Mouse (Mus musculus) midbrain, postnatal 0 days (tissue): ENCODE measurements around the gene Gm16503. TPM values are rescaled to one million over a fixed set of nuclear protein-coding genes. Genes with fewer than 3 reads are reported as not detected.
A peak's percentile ranks its signal among the peaks of the same experiment; 100 is the strongest.
"Not testable (repeated sequence)": the region's sequence is repeated elsewhere in the genome, so short reads cannot be mapped to it uniquely, and the experiment has no call there.

ENCODE experiments used
- ATAC-seq: fragments of 200-750 bp; cut with Nextera tagmentation; 2 replicates; pipeline ENCODE4 v1.8.0; 2017; ENCODE audit warnings: moderate number of reproducible peaks, mild to moderate bottlenecking, moderate TSS enrichment, moderate library complexity; ENCODE audit not compliant: low FRiP score
- DNase-seq: peaks from one replicate; pipeline ENCODE4 v3.0.0-alpha.2; 2015; ENCODE audit warnings: low spot score
- H3K27ac ChIP-seq: fragments of 300-500 bp; sonication (generic); 2 replicates; pipeline ENCODE4 v1.5.1; 2014; ENCODE audit warnings: low read depth, mild to moderate bottlenecking, low read length, mixed read lengths
- H3K27me3 ChIP-seq: fragments of 300-500 bp; sonication (generic); 2 replicates; pipeline ENCODE4 v1.6.1; 2014; ENCODE audit warnings: low read length, control low read depth, mixed read lengths; ENCODE audit not compliant: insufficient read depth
- H3K36me3 ChIP-seq: fragments of 300-500 bp; sonication (generic); 2 replicates; pipeline ENCODE4 v1.6.1; 2014; ENCODE audit warnings: low read length, control low read depth, mixed read lengths; ENCODE audit not compliant: insufficient read depth
- H3K4me1 ChIP-seq: fragments of 300-500 bp; sonication (generic); 2 replicates; pipeline ENCODE4 v1.6.1; 2014; ENCODE audit warnings: mild to moderate bottlenecking, control low read depth, antibody characterized with exemption, low read length, mixed read lengths; ENCODE audit not compliant: insufficient read depth
- H3K4me2 ChIP-seq: fragments of 300-500 bp; sonication (generic); 2 replicates; pipeline ENCODE4 v1.6.1; 2014; ENCODE audit warnings: low read depth, mild to moderate bottlenecking, low read length, mixed read lengths; ENCODE audit not compliant: poor library complexity, severe bottlenecking
- H3K4me3 ChIP-seq: fragments of 300-500 bp; sonication (generic); 2 replicates; pipeline ENCODE4 v1.5.1; 2014; ENCODE audit warnings: low read depth, mild to moderate bottlenecking, low read length, moderate library complexity
- H3K9ac ChIP-seq: fragments of 300-500 bp; sonication (generic); replicated peaks from 2 replicates; pipeline ENCODE4 v1.6.1; 2014; ENCODE audit warnings: mild to moderate bottlenecking, low read length, moderate library complexity, mixed read lengths; ENCODE audit not compliant: poor library complexity, severe bottlenecking
- H3K9me3 ChIP-seq: fragments of 300-500 bp; sonication (generic); 2 replicates; pipeline ENCODE4 v1.6.1; 2016; ENCODE audit warnings: low read length, control low read depth
- CTCF ChIP-seq: IDR thresholded peaks from 2 replicates; pipeline ENCODE4 v1.5.1; 2016; ENCODE audit warnings: antibody characterized with exemption, mild to moderate bottlenecking
- WGBS: fragments of 180-500 bp; shearing (Covaris S2); extraction: QIAGEN DNeasy Blood & Tissue Kit; methylation state at CpG from one replicate; pipeline ENCODE4 v1.1.7; 2014; 5-methylcytosine and 5-hydroxymethylcytosine counted together
- polyA plus RNA-seq: library from polyadenylated mRNA; unstranded; fragments of >200 nt; fragmentation: Nextera tagmentation; extraction: Ambion mirVana; gene quantifications from 2 replicates; pipeline ENCODE4 v1.2.1, GENCODE M21; 2015
- total RNA-seq: library from RNA; depleted of rRNA; stranded (reverse); fragments of >200 nt; gene quantifications from 2 replicates; pipeline ENCODE4 v1.2.3, GENCODE M21; 2014; rRNA removed

The Gm16503 gene
- total and polyA plus RNA-seq, 2 experiments from 2014 or later = 0.58 to 1.4 TPM

- not testable (repeated sequence) for H3K9ac ChIP-seq, DNase-seq, ATAC-seq, H3K9me3 ChIP-seq, H3K4me1 ChIP-seq, H3K27me3 ChIP-seq, H3K4me3 ChIP-seq, H3K27ac ChIP-seq, H3K36me3 ChIP-seq, H3K4me2 ChIP-seq
- 58% methylated on average over 1 of the region's 1 CpGs for WGBS
Observed at GRCm38 (mm10) chr4:147559096-147559495, 19.1 kb downstream of the Gm16503 start.

- Histone ChIP-seq H3K27me3 (no peaks in the 10 kb centered on the region), H3K27ac (no peak overlapping the region), H3K9me3 (peaks cover 16% of the 10 kb centered on the region), H3K9ac (no peak overlapping the region), H3K4me3 (no peak overlapping the region), H3K4me1 (no peaks in the 10 kb centered on the region), H3K4me2 (no peak overlapping the region), H3K36me3 (no peaks in the 10 kb centered on the region)
- ATAC-seq = no peak
- no peak for TF ChIP-seq CTCF
- 68% methylated on average over 6 of the region's 6 CpGs for WGBS
- DNase-seq = no peak
Observed at GRCm38 (mm10) chr4:147565426-147566220, 25.6 kb downstream of the Gm16503 start.

GRCm38 (mm10) chr4:147571156-147571555 lies 31.1 kb downstream of the Gm16503 start:
- 86% methylated on average over 8 of the region's 8 CpGs for WGBS
- not testable (repeated sequence) for H3K4me3 ChIP-seq, H3K27me3 ChIP-seq, H3K27ac ChIP-seq, H3K4me2 ChIP-seq, H3K4me1 ChIP-seq, H3K36me3 ChIP-seq, H3K9ac ChIP-seq, DNase-seq, ATAC-seq
- H3K9me3 ChIP-seq = peaks cover 11% of the 10 kb centered on the region

GRCm38 (mm10) chr4:147579371-147579770 lies 39.4 kb downstream of the Gm16503 start:
- H3K36me3 ChIP-seq, H3K4me2 ChIP-seq, H3K4me1 ChIP-seq, H3K4me3 ChIP-seq, H3K9ac ChIP-seq, H3K27me3 ChIP-seq, DNase-seq, H3K9me3 ChIP-seq, H3K27ac ChIP-seq, ATAC-seq: not testable (repeated sequence)
- 93% methylated on average over 4 of the region's 4 CpGs for WGBS

- ATAC-seq (peak; percentile 52; the same call in 1 of the 2 replicates), DNase-seq (no peak)
- no peaks in the 10 kb centered on the region for H3K27me3 ChIP-seq
- no peak overlapping the region for H3K4me3 ChIP-seq
- no peak for TF ChIP-seq CTCF
- no peaks in the 10 kb centered on the region for H3K4me1 ChIP-seq
- no peaks in the 10 kb centered on the region for H3K36me3 ChIP-seq
- H3K9ac ChIP-seq = no peak overlapping the region
- H3K9me3 ChIP-seq = peaks cover 14% of the 10 kb centered on the region
- no peak overlapping the region for H3K27ac ChIP-seq
- whole genome bisulfite sequencing = 54% methylated on average over 1 of the region's 1 CpGs
- no peak overlapping the region for H3K4me2 ChIP-seq
Observed at GRCm38 (mm10) chr4:147586511-147587473, 46.8 kb downstream of the Gm16503 start.

Other genes with a start within 250 kb of the Gm16503 start
- gene Zfp988, start 234.5 kb upstream of the Gm16503 start, total RNA-seq = 0.09 TPM in 1 of 2 replicates, not detected in the other
- 0.06 and 0.14 TPM in 2 replicates for gene Zfp988, start 234.5 kb upstream of the Gm16503 start, polyA plus RNA-seq
- gene Zfp978, start 178.9 kb upstream of the Gm16503 start, total RNA-seq = not detected in 2 replicates
- not detected in 2 replicates for gene Zfp978, start 178.9 kb upstream of the Gm16503 start, polyA plus RNA-seq
- gene Zfp982, start 47.8 kb upstream of the Gm16503 start, total RNA-seq = 3.3 and 8.1 TPM in 2 replicates
- 3.7 and 4.1 TPM in 2 replicates for gene Zfp982, start 47.8 kb upstream of the Gm16503 start, polyA plus RNA-seq
- 0.11 TPM in 1 of 2 replicates, not detected in the other for gene Zfp985, start 13.1 kb downstream of the Gm16503 start, total RNA-seq
- gene Zfp985, start 13.1 kb downstream of the Gm16503 start, polyA plus RNA-seq = 0.14 and 0.17 TPM in 2 replicates
- gene Zfp979, start 102.3 kb downstream of the Gm16503 start, total RNA-seq = 1.6 and 2.1 TPM in 2 replicates
- 2.0 and 3.0 TPM in 2 replicates for gene Zfp979, start 102.3 kb downstream of the Gm16503 start, polyA plus RNA-seq
- gene Zfp534, start 162.3 kb downstream of the Gm16503 start, total RNA-seq = not detected in 2 replicates
- not detected in 2 replicates for gene Zfp534, start 162.3 kb downstream of the Gm16503 start, polyA plus RNA-seq